Mouse (Mus musculus): Measurements from ENCODE around the gene Siglech. TPM values are rescaled to one million over a fixed set of nuclear protein-coding genes. Genes with fewer than 3 reads are reported as not detected.

Gene Siglech
- polyA plus RNA-seq, 1 experiment from 2014 or later = 0.25 TPM

DNA sequence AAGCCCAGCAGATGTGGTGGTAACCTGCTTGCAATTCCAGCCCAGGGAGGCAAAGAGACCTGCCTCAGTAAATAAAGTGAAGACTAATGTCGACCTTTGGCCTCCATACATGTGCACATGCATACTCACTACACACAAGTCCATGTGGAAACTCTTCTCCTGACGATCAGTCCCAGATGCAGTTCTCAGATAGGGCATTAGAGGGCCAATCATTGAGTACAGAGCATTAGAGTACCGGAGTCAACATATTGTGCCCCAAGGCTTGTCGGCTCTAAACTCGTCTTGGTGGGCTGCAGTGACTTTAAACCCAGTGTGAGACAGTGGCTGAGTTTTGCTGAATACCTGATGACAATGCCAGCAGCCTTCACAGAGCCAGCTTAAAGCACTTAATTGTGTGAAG lies 56.5 kb downstream of the Siglech start:
- H3K4me1 ChIP-seq (replicated peaks; ENCODE audit: control insufficient read depth, insufficient read depth, low read length) = no peaks in the 10 kb centered on the region
- WGBS = 76% methylated on average over 5 of the region's 5 CpGs
- peaks cover 32% of the 10 kb centered on the region for H3K36me3 ChIP-seq (ENCODE audit: control insufficient read depth, insufficient read depth, low read length)
- H3K4me3 ChIP-seq (ENCODE audit: low read length) = no peak overlapping the region
- H3K4me2 ChIP-seq (ENCODE audit: low read depth, low read length) = no peak overlapping the region
- no peaks in the 10 kb centered on the region for H3K9me3 ChIP-seq (ENCODE audit: control insufficient read depth, low read length)
- H3K27me3 ChIP-seq (ENCODE audit: control insufficient read depth, insufficient read depth, low read depth, low read length) = no peaks in the 10 kb centered on the region
- no peak for ATAC-seq (ENCODE audit: low read depth)
- H3K27ac ChIP-seq (ENCODE audit: low read length) = no peak overlapping the region
- H3K9ac ChIP-seq (ENCODE audit: low read length) = no peak overlapping the region

DNA sequence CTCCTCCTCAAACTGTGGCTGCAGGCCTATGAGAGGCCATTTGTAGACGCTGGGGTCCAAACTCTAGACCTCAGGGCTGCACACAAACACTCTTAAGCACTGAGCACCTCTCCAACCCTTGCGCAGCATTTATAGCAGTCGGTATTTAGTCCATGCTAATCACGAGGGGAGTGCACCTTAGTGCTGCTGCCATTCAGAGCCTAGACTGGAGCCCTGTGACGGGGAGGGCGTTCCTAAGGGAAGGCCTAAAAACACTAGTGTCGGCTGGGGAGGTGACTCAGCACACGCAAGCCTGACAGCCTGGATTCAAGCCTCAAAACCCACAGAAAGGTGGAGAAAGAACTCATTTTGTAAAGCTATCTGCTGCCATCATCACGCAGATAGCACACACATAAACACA lies 59.6 kb downstream of the Siglech start:
- H3K9ac ChIP-seq (ENCODE audit: low read length) = no peak overlapping the region
- WGBS = 86% methylated on average over 9 of the region's 9 CpGs
- H3K4me3 ChIP-seq (ENCODE audit: low read length) = no peak overlapping the region

More for the DNA sequence above, 59.6 kb downstream of the Siglech start:
- H3K27ac ChIP-seq (ENCODE audit: low read length) = no peak overlapping the region
- peaks cover 27% of the 10 kb centered on the region for H3K36me3 ChIP-seq (ENCODE audit: control insufficient read depth, insufficient read depth, low read length)
- H3K27me3 ChIP-seq (ENCODE audit: control insufficient read depth, insufficient read depth, low read depth, low read length) = no peaks in the 10 kb centered on the region
- no peaks in the 10 kb centered on the region for H3K4me1 ChIP-seq (replicated peaks; ENCODE audit: control insufficient read depth, insufficient read depth, low read length)
- no peaks in the 10 kb centered on the region for H3K9me3 ChIP-seq (ENCODE audit: control insufficient read depth, low read length)
- no peak for ATAC-seq (ENCODE audit: low read depth)
- no peak overlapping the region for H3K4me2 ChIP-seq (ENCODE audit: low read depth, low read length)

Other genes with a start within 250 kb of the Siglech start
- 26.8 and 28.5 TPM in 2 replicates for gene Tubgcp5, start 26.0 kb downstream of the Siglech start, polyA plus RNA-seq (2015; fragmentation: Nextera tagmentation; extraction: Ambion mirVana)
- 117 and 121 TPM in 2 replicates for gene Cyfip1, start 73.6 kb downstream of the Siglech start, polyA plus RNA-seq (2015; fragmentation: Nextera tagmentation; extraction: Ambion mirVana)
- gene Nipa2, start 194.3 kb downstream of the Siglech start, polyA plus RNA-seq (2015; fragmentation: Nextera tagmentation; extraction: Ambion mirVana) = 38.3 and 42.5 TPM in 2 replicates